Mouse (Mus musculus) E14TG2a.4 (cell line): ENCODE data around the gene Avpr1b.
"Not testable (repeated sequence)": the region's sequence is repeated elsewhere in the genome, so short reads cannot be mapped to it uniquely, and the experiment has no call there.

Source experiments
- H3K27me3 ChIP-seq: 2 replicates; pipeline ENCODE4 v1.6.1; 2014; ENCODE audit warnings: low read length, control low read depth; ENCODE audit not compliant: insufficient read depth
- H3K36me3 ChIP-seq: 2 replicates; pipeline ENCODE4 v1.6.1; 2014; ENCODE audit warnings: low read length, control low read depth; ENCODE audit not compliant: insufficient read depth
- H3K4me1 ChIP-seq: replicated peaks from 2 replicates; pipeline ENCODE4 v1.6.1; 2014; ENCODE audit warnings: low read depth, low read length, control low read depth
- H3K4me3 ChIP-seq: replicated peaks from 2 replicates; pipeline ENCODE4 v1.5.1; 2014; ENCODE audit warnings: mild to moderate bottlenecking, low read length
- H3K9me3 ChIP-seq: 2 replicates; pipeline ENCODE4 v1.6.1; 2014; ENCODE audit warnings: low read length, control low read depth
- CTCF ChIP-seq: conservative IDR thresholded peaks from 2 replicates; pipeline ENCODE4 v1.5.1; 2014; ENCODE audit warnings: low read length
- NANOG ChIP-seq: IDR thresholded peaks from 2 replicates; pipeline ENCODE4 v1.6.1; 2014; ENCODE audit warnings: borderline replicate concordance, low read length, mixed read lengths
- POU5F1 ChIP-seq: IDR thresholded peaks from 2 replicates; pipeline ENCODE4 v1.6.1; 2014; ENCODE audit warnings: low read length, borderline replicate concordance

Gene Avpr1b

GRCm38 (mm10) chr1:131626200-131626599 is 27.2 kb downstream of the Avpr1b start:
- TF ChIP-seq CTCF, result no peak
- Histone ChIP-seq H3K36me3 (no peaks in the 10 kb centered on the region), H3K9me3 (no peaks in the 10 kb centered on the region), H3K4me3 (no peak overlapping the region), H3K27me3 (0 out of 2 replicates have a peak, but pooled peaks cover 10% of the 10 kb centered on the region), H3K4me1 (no peaks in the 10 kb centered on the region)

GRCm38 (mm10) chr1:131632216-131632615 is 33.2 kb downstream of the Avpr1b start:
- H3K9me3 ChIP-seq, H3K4me1 ChIP-seq, H3K4me3 ChIP-seq, H3K27me3 ChIP-seq, H3K36me3 ChIP-seq: not testable (repeated sequence)

- TF ChIP-seq CTCF, result no peak
- Histone ChIP-seq H3K4me1 (no peaks in the 10 kb centered on the region), H3K9me3 (no peaks in the 10 kb centered on the region), H3K4me3 (no peak overlapping the region), H3K27me3 (no peaks in the 10 kb centered on the region), H3K36me3 (no peaks in the 10 kb centered on the region)
Measured at GRCm38 (mm10) chr1:131634495-131634894, 35.5 kb downstream of the Avpr1b start.

GRCm38 (mm10) chr1:131637791-131638540 is 38.9 kb downstream of the Avpr1b start, which contains the start of gene Ctse:
Ctse (plus strand) TSS chr1:131638306.
- H3K4me1 ChIP-seq, result no peaks in the 10 kb centered on the region
- TF ChIP-seq CTCF (no peak), POU5F1 (no peak), NANOG (no peak)
- H3K9me3 ChIP-seq, result no peaks in the 10 kb centered on the region
- H3K4me3 ChIP-seq, result no peak within 1 kb of the TSS
- no peaks in the 10 kb centered on the region for H3K27me3 ChIP-seq
- H3K36me3 ChIP-seq, result no peaks in the 10 kb centered on the region

GRCm38 (mm10) chr1:131638541-131639421 is 39.7 kb downstream of the Avpr1b start:
- H3K4me3 ChIP-seq, result no peak overlapping the region
- TF ChIP-seq CTCF (no peak), POU5F1 (no peak), NANOG (no peak)
- no peaks in the 10 kb centered on the region for H3K36me3 ChIP-seq
- H3K9me3 ChIP-seq, result no peaks in the 10 kb centered on the region
- H3K27me3 ChIP-seq, result no peaks in the 10 kb centered on the region
- H3K4me1 ChIP-seq, result no peaks in the 10 kb centered on the region

GRCm38 (mm10) chr1:131640062-131640461 is 41.0 kb downstream of the Avpr1b start:
- Histone ChIP-seq H3K9me3 (no peaks in the 10 kb centered on the region), H3K27me3 (no peaks in the 10 kb centered on the region), H3K36me3 (no peaks in the 10 kb centered on the region), H3K4me3 (no peak overlapping the region), H3K4me1 (no peaks in the 10 kb centered on the region)
- TF ChIP-seq NANOG, result no peak
- TF ChIP-seq POU5F1, result no peak
- TF ChIP-seq CTCF, result no peak

- TF ChIP-seq NANOG, result no peak
- no peaks in the 10 kb centered on the region for H3K36me3 ChIP-seq
- H3K9me3 ChIP-seq, result no peaks in the 10 kb centered on the region
Measured at GRCm38 (mm10) chr1:131641565-131641964, 42.5 kb downstream of the Avpr1b start.

GRCm38 (mm10) chr1:131642251-131642650 is 43.2 kb downstream of the Avpr1b start:
- H3K4me1 ChIP-seq, result no peaks in the 10 kb centered on the region
- TF ChIP-seq POU5F1 (no peak), CTCF (no peak), NANOG (no peak)
- H3K27me3 ChIP-seq, result no peaks in the 10 kb centered on the region
- no peaks in the 10 kb centered on the region for H3K9me3 ChIP-seq
- H3K36me3 ChIP-seq, result no peaks in the 10 kb centered on the region
- no peak overlapping the region for H3K4me3 ChIP-seq

More at GRCm38 (mm10) chr1:131641565-131641964, 42.5 kb downstream of the Avpr1b start:
- Histone ChIP-seq H3K27me3 (no peaks in the 10 kb centered on the region), H3K4me3 (no peak overlapping the region), H3K4me1 (no peaks in the 10 kb centered on the region)
